Mouse (Mus musculus) thymus, adult 2 months (tissue): ENCODE measurements around the gene Dffa.

Experiments
- CTCF ChIP-seq: fragments of 200-500 bp; IDR thresholded peaks from 2 replicates; pipeline ENCODE4 v1.5.1; 2012; ENCODE audit warnings: mild to moderate bottlenecking, control low read depth, low read length, moderate library complexity, borderline replicate concordance; ENCODE audit not compliant: control insufficient read depth, poor library complexity, insufficient read depth; ENCODE audit errors: extremely low read depth
- POLR2A ChIP-seq: fragments of 200-500 bp; IDR thresholded peaks from 2 replicates; pipeline ENCODE4 v1.6.1; 2012; ENCODE audit warnings: mild to moderate bottlenecking, low read length, control low read depth, moderate library complexity; ENCODE audit not compliant: control insufficient read depth, poor library complexity, insufficient read depth; ENCODE audit errors: extremely low read depth

DNA sequence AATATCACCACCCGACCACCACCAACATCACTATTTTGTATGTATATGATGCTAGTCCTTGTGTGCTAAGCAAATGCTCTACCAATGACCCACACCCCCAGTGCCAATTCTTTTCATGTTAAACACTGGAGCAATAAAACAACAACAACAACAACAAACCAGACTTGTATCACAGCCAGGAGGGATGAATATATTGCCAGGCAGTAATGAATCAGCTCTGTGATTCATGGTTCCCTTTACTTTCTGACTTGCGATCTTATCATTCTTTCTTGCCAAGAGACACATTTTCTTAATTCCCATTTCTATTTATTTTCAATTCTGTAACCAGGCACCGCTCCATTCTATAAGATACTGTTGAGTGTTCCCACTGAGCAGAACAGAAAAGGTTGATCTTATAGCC, 2.5 kb upstream of the Dffa start:
- no peak for TF ChIP-seq CTCF
- TF ChIP-seq POLR2A = no peak
